Mouse (Mus musculus) cortical plate, adult 2 months (tissue): Measurements from ENCODE around the gene Nptxr.

Experiments
- CTCF ChIP-seq: fragments of 200-500 bp; IDR thresholded peaks from 2 replicates; pipeline ENCODE4 v1.5.1; 2011; ENCODE audit warnings: mild to moderate bottlenecking, control low read depth, low read length; ENCODE audit not compliant: insufficient read depth; ENCODE audit errors: extremely low read depth
- POLR2A ChIP-seq: fragments of 200-500 bp; IDR thresholded peaks from 2 replicates; pipeline ENCODE4 v1.6.1; 2011; ENCODE audit warnings: mild to moderate bottlenecking, low read length, control low read depth; ENCODE audit not compliant: insufficient read depth; ENCODE audit errors: extremely low read depth

- no peak for TF ChIP-seq POLR2A
- no peak for TF ChIP-seq CTCF
These were observed 30.3 kb upstream of the Nptxr start for GRCm38 (mm10) chr15:79834881-79835260.
